Comparison of ENCODE assay signal across 10 mouse cellular contexts in the genomic region with DNA sequence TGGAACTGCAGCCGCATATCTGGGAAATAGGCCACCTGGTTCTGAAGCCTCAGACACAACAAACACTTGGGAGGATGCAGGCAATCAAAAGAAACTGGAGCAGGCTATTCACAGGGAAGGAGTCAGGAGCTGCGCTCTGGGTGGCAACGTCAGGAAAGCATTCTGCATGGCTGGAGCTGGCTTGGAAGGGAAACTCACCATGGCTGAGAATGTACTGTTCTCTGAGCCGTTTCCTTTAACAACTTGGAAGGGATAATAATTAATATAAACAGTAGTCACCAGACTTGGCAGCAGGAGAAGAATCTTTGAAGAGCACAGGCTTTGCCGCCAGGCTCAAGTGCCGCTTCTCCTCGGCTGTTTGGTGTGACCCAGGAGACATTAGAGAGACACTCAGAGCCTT.
A peak's percentile ranks its signal among the peaks of the same experiment; 100 is the strongest.
DNase-seq lines count a peak whose midpoint lies in the region; ATAC-seq and TF ChIP-seq lines count a peak whose summit lies in the region.
"Had no signal": no experiment of that assay in that cellular context is flagged by ENCODE, and none has a peak within 500 bp of the region (broad histone marks: within the 10 kb centered on the region; RNA-seq: fewer than 3 reads in every experiment).

No protein-coding gene starts in this region.

- no peaks in the 10 kb centered on the region for H3K9me3 ChIP-seq in kidney, postnatal 0 days (replicated peaks; ENCODE audit: low read length)
- H3K9me3 ChIP-seq: limb, embryonic 12.5 days had no signal

- no peaks in the 10 kb centered on the region for H3K4me1 ChIP-seq in kidney, postnatal 0 days (replicated peaks; ENCODE audit: insufficient read depth, low read length)

- no peaks in the 10 kb centered on the region for H3K27me3 ChIP-seq in kidney, postnatal 0 days (ENCODE audit: insufficient read depth, low read length)
- H3K27me3 ChIP-seq: limb, embryonic 12.5 days had no signal

- intact Hi-C loops in gastrocnemius, postnatal 36 days (cut with DNase I) = no loop called here
- intact Hi-C loops in left cerebral cortex, postnatal 10 days (cut with DNase I) = no loop called here

- no peak overlapping the region for H3K27ac ChIP-seq in kidney, postnatal 0 days
- H3K27ac ChIP-seq: limb, embryonic 12.5 days had no signal

- no peak overlapping the region for H3K9ac ChIP-seq in kidney, postnatal 0 days (ENCODE audit: low read depth, low read length)
- H3K9ac ChIP-seq: limb, embryonic 12.5 days had no signal

- ATAC-seq in kidney, postnatal 0 days (replicated peaks; ENCODE audit: low FRiP score, low read depth) = no peak; the same call in 1 of the 2 replicates
- ATAC-seq in erythroid progenitor cell, adult 5-6 weeks (replicated peaks; ENCODE audit: low FRiP score, poor library complexity, severe bottlenecking) = no peak

- no peak for TF ChIP-seq CTCF in kidney, postnatal 0 days (IDR thresholded peaks at IDR 0.05; ENCODE audit: low read depth)

- DNase-seq in gastrocnemius, adult 18-20 months (ENCODE audit: low spot score) = peak; percentile 17
- no peak for DNase-seq in gastrocnemius, postnatal 36 days
- peak; percentile 12 to 64 for DNase-seq in left cerebral cortex, postnatal 10 days (ENCODE audit: extremely low spot score in 1 of 2, low spot score in 2 of 2)
- DNase-seq in left cerebral cortex, adult 9 months (ENCODE audit: low spot score in 2 of 2) = no peak
- DNase-seq in kidney, postnatal 0 days (ENCODE audit: low spot score) = peak; percentile 46
- peak; percentile 76 for DNase-seq in lung, postnatal 25 days (ENCODE audit: low spot score)
- DNase-seq in MN1 (ENCODE audit: low spot score) = no peak
- DNase-seq: midbrain, embryonic 14.5 days had no signal

- H3K36me3 ChIP-seq in kidney, postnatal 0 days (ENCODE audit: insufficient read depth, low read length) = no peaks in the 10 kb centered on the region
- H3K36me3 ChIP-seq: limb, embryonic 12.5 days had no signal

- 32% methylated on average over 7 of the region's 7 CpGs for WGBS in kidney, postnatal 0 days

- no peak overlapping the region for H3K4me3 ChIP-seq in kidney, postnatal 0 days (replicated peaks; ENCODE audit: low read depth, low read length)
- H3K4me3 ChIP-seq: limb, embryonic 12.5 days had no signal

- no peak overlapping the region for H3K4me2 ChIP-seq in kidney, postnatal 0 days (ENCODE audit: low read length)
- H3K4me2 ChIP-seq: limb, embryonic 12.5 days had no signal

Comparison
In these comparisons a context has a peak if more than half of its experiments do, and no peak if none do; other contexts are left out.
1. DNase-seq: peak in gastrocnemius, adult 18-20 months (single experiment), left cerebral cortex, postnatal 10 days (2 of 2), kidney, postnatal 0 days (single experiment) and lung, postnatal 25 days (single experiment); none in gastrocnemius, postnatal 36 days (0 of 2), left cerebral cortex, adult 9 months (0 of 2) and MN1 (single experiment).